Mouse (Mus musculus) G1E (cell line): ENCODE results near the gene Crtc1.

Experiments
- CTCF ChIP-seq: IDR thresholded peaks from 2 replicates; pipeline ENCODE4 v1.5.1; 2012; ENCODE audit warnings: low read depth, low read length, inconsistent platforms, mixed read lengths
- GATA1 ChIP-seq: IDR thresholded peaks from 2 replicates; pipeline ENCODE4 v1.6.1; 2012; ENCODE audit warnings: borderline replicate concordance, low read length, inconsistent platforms, mixed read lengths
- TAL1 ChIP-seq: conservative IDR thresholded peaks from 2 replicates; pipeline ENCODE4 v1.6.1; 2012; ENCODE audit warnings: low read depth, low read length, inconsistent platforms, mixed read lengths

DNA sequence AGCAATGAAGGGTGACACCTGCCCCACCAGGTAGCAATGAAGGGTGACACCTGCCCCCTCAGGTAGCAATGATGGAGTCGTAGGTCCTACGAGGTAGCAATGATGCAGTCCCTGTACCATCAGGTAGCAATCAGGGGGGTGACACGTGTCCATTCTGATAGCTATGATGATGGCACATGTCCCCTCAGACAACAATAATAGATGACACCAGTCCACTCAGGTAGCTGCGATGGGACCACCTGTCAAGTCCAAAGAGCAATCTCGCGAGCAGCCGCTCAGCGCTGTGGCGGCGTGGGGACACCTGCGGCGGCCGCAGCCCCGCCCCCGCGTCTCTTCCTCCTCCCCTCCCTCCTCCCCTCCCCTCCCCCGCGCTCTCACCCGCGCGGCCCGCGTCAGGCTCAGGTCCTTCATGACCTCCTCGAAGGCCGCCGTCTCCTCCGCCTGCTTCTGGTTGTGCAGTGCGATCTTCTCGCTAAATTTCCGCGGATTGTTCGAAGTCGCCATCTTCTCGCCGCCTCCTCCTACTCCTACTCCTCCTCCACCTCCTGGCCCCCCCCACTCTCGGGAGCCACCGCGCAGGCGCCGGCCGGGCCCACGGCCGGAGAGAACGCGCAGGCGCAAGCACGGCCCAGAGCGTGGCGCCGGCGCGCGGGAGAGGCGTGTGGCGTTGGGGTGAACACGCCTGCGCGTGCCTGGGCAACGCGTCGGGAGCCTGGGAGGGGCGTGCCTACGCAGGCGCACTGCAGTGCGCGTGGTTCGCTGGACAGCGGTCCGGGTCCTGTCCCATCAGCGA lies at the start of gene Crtc1:
- no peak for TF ChIP-seq GATA1
- TF ChIP-seq CTCF, result no peak
- TF ChIP-seq TAL1, result no peak
